Mouse (Mus musculus): ENCODE data around the gene Elmsan1.

DNA sequence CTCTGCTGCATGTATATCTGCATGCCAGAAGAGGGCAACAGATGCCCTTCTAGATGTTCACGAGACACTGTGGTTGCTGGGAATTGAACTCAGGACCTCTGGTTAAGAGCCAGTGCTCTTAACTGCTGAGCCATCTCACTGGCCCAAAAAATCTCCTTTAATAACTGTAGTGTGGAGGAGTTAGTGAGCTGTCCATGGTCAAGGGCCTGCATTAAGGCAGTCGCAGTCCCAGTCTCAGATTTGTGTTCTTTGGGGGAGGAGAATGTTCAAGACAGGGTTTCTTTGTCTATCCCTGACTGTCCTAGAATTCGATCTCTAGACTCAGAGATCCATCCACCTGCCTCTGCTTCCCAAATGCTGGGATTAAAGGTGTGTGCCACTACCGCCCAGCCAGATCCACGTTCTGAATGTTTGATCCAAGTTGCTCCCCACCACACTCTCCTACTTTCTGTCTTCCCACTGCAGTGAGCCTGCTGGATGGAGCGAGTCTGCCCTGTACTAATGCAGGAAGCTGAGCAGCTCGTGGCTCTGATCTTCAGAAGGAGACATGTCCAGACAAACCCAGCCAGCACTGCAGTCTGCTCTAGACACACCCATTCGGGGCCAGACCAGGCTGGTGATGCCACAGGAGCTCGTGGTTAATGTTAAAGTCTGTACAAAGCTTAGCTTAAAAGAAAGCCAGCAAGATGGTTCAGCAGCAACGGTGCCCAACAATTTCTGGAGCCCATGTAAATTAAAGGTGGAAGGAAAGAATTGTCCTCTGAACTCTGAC is 17.5 kb upstream of the Elmsan1 start:
- TF ChIP-seq HCFC1 (IDR thresholded peaks at IDR 0.05; ENCODE audit: borderline replicate concordance, insufficient read depth, low read length) (no peak), CHD2 (IDR thresholded peaks at IDR 0.05; ENCODE audit: low read depth, low read length) (no peak)

Data from ES-E14 (cell line).